Mouse (Mus musculus) forebrain, embryonic 12.5 days (tissue): Measurements from ENCODE around the gene Gpx8. TPM values are rescaled to one million over a fixed set of nuclear protein-coding genes. Genes with fewer than 3 reads are reported as not detected.

Experiments used
- ATAC-seq: fragments of 200-750 bp; cut with Nextera tagmentation; 2 replicates; pipeline ENCODE4 v1.8.0; 2017; ENCODE audit warnings: moderate TSS enrichment; ENCODE audit not compliant: low FRiP score
- H3K27ac ChIP-seq: fragments of 300-500 bp; sonication (generic); 2 replicates; pipeline ENCODE4 v1.5.1; 2016; ENCODE audit warnings: mild to moderate bottlenecking
- H3K27me3 ChIP-seq: fragments of 300-500 bp; sonication (generic); 2 replicates; pipeline ENCODE4 v1.6.1; 2016; ENCODE audit warnings: mild to moderate bottlenecking
- H3K36me3 ChIP-seq: fragments of 300-500 bp; sonication (generic); replicated peaks from 2 replicates; pipeline ENCODE4 v1.6.1; 2016; ENCODE audit warnings: mild to moderate bottlenecking
- H3K4me1 ChIP-seq: fragments of 300-500 bp; sonication (generic); 2 replicates; pipeline ENCODE4 v1.6.1; 2016
- H3K4me2 ChIP-seq: fragments of 300-500 bp; sonication (generic); 2 replicates; pipeline ENCODE4 v1.6.1; 2016; ENCODE audit warnings: mild to moderate bottlenecking, moderate library complexity
- H3K4me3 ChIP-seq: fragments of 300-500 bp; sonication (generic); replicated peaks from 2 replicates; pipeline ENCODE4 v1.5.1; 2016; ENCODE audit warnings: mild to moderate bottlenecking
- H3K9ac ChIP-seq: fragments of 300-500 bp; sonication (generic); 2 replicates; pipeline ENCODE4 v1.6.1; 2016; ENCODE audit warnings: mild to moderate bottlenecking
- H3K9me3 ChIP-seq: fragments of 300-500 bp; sonication (generic); 2 replicates; pipeline ENCODE4 v1.6.1; 2016
- whole genome bisulfite sequencing: fragments of 180-500 bp; shearing (Covaris S2); methylation state at CpG from one replicate; pipeline ENCODE4 v1.1.7; 2016; 5-methylcytosine and 5-hydroxymethylcytosine counted together
- polyA plus RNA-seq: library from polyadenylated mRNA; unstranded; fragments of >200 nt; fragmentation: Nextera tagmentation; extraction: Ambion mirVana; gene quantifications from 2 replicates; pipeline ENCODE4 v1.2.1, GENCODE M21; 2016

Gpx8 gene
- 77.0 and 81.2 TPM in 2 replicates for polyA plus RNA-seq

- peaks cover 12% of the 10 kb centered on the region for H3K4me1 ChIP-seq
- peak within 1 kb of the TSS; percentile 58 for H3K9ac ChIP-seq
- H3K4me3 ChIP-seq = peak within 1 kb of the TSS; percentile 51
- H3K27me3 ChIP-seq = no peaks in the 10 kb centered on the region
- H3K36me3 ChIP-seq = peaks cover 5% of the 10 kb centered on the region; the same call in 1 of the 2 replicates
- ATAC-seq = peak; percentile 90
- H3K9me3 ChIP-seq = no peaks in the 10 kb centered on the region
- peak within 1 kb of the TSS; percentile 53 for H3K4me2 ChIP-seq
- no peak within 1 kb of the TSS for H3K27ac ChIP-seq
- WGBS = 5% methylated on average over 21 of the region's 21 CpGs
Observed at GRCm38 (mm10) chr13:113046211-113046883, at the start of gene Gpx8. Gene Gpx8, minus strand, starts transcription at chr13:113046410.

GRCm38 (mm10) chr13:113094618-113095017 is 48.4 kb upstream of the Gpx8 start:
- Histone ChIP-seq H3K36me3 (no peaks in the 10 kb centered on the region), H3K9me3 (no peaks in the 10 kb centered on the region), H3K27me3 (no peaks in the 10 kb centered on the region), H3K4me1 (no peaks in the 10 kb centered on the region), H3K4me3 (no peak overlapping the region), H3K4me2 (no peak overlapping the region), H3K27ac (no peak overlapping the region), H3K9ac (no peak overlapping the region)
- 62% methylated on average over 1 of the region's 1 CpGs for WGBS
- no peak for ATAC-seq

GRCm38 (mm10) chr13:113090489-113090888 is 44.3 kb upstream of the Gpx8 start:
- H3K9me3 ChIP-seq = no peaks in the 10 kb centered on the region
- no peak overlapping the region for H3K27ac ChIP-seq
- no peaks in the 10 kb centered on the region for H3K27me3 ChIP-seq
- no peak overlapping the region for H3K4me2 ChIP-seq
- H3K4me3 ChIP-seq = no peak overlapping the region
- WGBS = 93% methylated on average over 8 of the region's 8 CpGs
- ATAC-seq = no peak
- H3K4me1 ChIP-seq = no peaks in the 10 kb centered on the region
- H3K9ac ChIP-seq = no peak overlapping the region
- H3K36me3 ChIP-seq = no peaks in the 10 kb centered on the region

- Histone ChIP-seq H3K36me3 (no peaks in the 10 kb centered on the region), H3K4me2 (no peak overlapping the region), H3K9me3 (no peaks in the 10 kb centered on the region), H3K4me1 (no peaks in the 10 kb centered on the region), H3K4me3 (no peak overlapping the region), H3K9ac (no peak overlapping the region), H3K27ac (no peak overlapping the region), H3K27me3 (no peaks in the 10 kb centered on the region)
- WGBS = 87% methylated on average over 13 of the region's 13 CpGs
- ATAC-seq = no peak
Observed at GRCm38 (mm10) chr13:113087226-113088017, 41.2 kb upstream of the Gpx8 start.

- H3K4me1 ChIP-seq = peaks cover 3% of the 10 kb centered on the region; the same call in 1 of the 2 replicates
- no peaks in the 10 kb centered on the region for H3K9me3 ChIP-seq
- H3K36me3 ChIP-seq = no peaks in the 10 kb centered on the region
- no peak overlapping the region for H3K27ac ChIP-seq
- H3K4me2 ChIP-seq = no peak overlapping the region
- H3K27me3 ChIP-seq = no peaks in the 10 kb centered on the region
- ATAC-seq = no peak
- no peak overlapping the region for H3K4me3 ChIP-seq
- no peak overlapping the region for H3K9ac ChIP-seq
- WGBS = 86% methylated on average over 5 of the region's 5 CpGs
Observed at GRCm38 (mm10) chr13:113084732-113085131, 38.5 kb upstream of the Gpx8 start.

- Histone ChIP-seq H3K27me3 (no peaks in the 10 kb centered on the region), H3K4me3 (no peak overlapping the region), H3K36me3 (no peaks in the 10 kb centered on the region), H3K27ac (no peak overlapping the region), H3K9me3 (no peaks in the 10 kb centered on the region), H3K4me2 (no peak overlapping the region), H3K9ac (no peak overlapping the region), H3K4me1 (peaks cover 8% of the 10 kb centered on the region; the same call in 1 of the 2 replicates)
- no peak for ATAC-seq
- 4% methylated on average over 1 of the region's 1 CpGs for WGBS
Observed at GRCm38 (mm10) chr13:113082101-113082500, 35.9 kb upstream of the Gpx8 start.

GRCm38 (mm10) chr13:113079021-113079420 is 32.8 kb upstream of the Gpx8 start:
- Histone ChIP-seq H3K4me3 (no peak overlapping the region), H3K9ac (no peak overlapping the region), H3K27ac (no peak overlapping the region), H3K4me2 (no peak overlapping the region), H3K36me3 (no peaks in the 10 kb centered on the region), H3K9me3 (no peaks in the 10 kb centered on the region), H3K27me3 (no peaks in the 10 kb centered on the region), H3K4me1 (peaks cover 8% of the 10 kb centered on the region; the same call in 1 of the 2 replicates)
- WGBS = 75% methylated on average over 9 of the region's 9 CpGs
- no peak for ATAC-seq

- Histone ChIP-seq H3K27me3 (no peaks in the 10 kb centered on the region), H3K4me1 (no peaks in the 10 kb centered on the region), H3K4me2 (no peak overlapping the region), H3K4me3 (no peak overlapping the region), H3K9ac (no peak overlapping the region), H3K27ac (no peak overlapping the region), H3K9me3 (no peaks in the 10 kb centered on the region), H3K36me3 (no peaks in the 10 kb centered on the region)
- ATAC-seq = no peak
- 93% methylated on average over 9 of the region's 9 CpGs for WGBS
Observed at GRCm38 (mm10) chr13:113064542-113064941, 18.3 kb upstream of the Gpx8 start.

- no peaks in the 10 kb centered on the region for H3K9me3 ChIP-seq
- no peak overlapping the region for H3K4me3 ChIP-seq
- H3K4me1 ChIP-seq = no peaks in the 10 kb centered on the region
- no peaks in the 10 kb centered on the region for H3K27me3 ChIP-seq
- WGBS = 87% methylated on average over 6 of the region's 6 CpGs
- no peak for ATAC-seq
- H3K9ac ChIP-seq = no peak overlapping the region
- H3K27ac ChIP-seq = no peak overlapping the region
- no peak overlapping the region for H3K4me2 ChIP-seq
- H3K36me3 ChIP-seq = no peaks in the 10 kb centered on the region
Observed at GRCm38 (mm10) chr13:113061746-113062145, 15.5 kb upstream of the Gpx8 start.

GRCm38 (mm10) chr13:113055826-113056225 is 9.6 kb upstream of the Gpx8 start:
- no peak for ATAC-seq
- WGBS = 42% methylated on average over 8 of the region's 8 CpGs

GRCm38 (mm10) chr13:113054230-113054629 is 8.0 kb upstream of the Gpx8 start:
- H3K27ac ChIP-seq = no peak overlapping the region
- WGBS = 94% methylated on average over 8 of the region's 8 CpGs
- no peak overlapping the region for H3K4me3 ChIP-seq
- no peaks in the 10 kb centered on the region for H3K27me3 ChIP-seq
- no peaks in the 10 kb centered on the region for H3K9me3 ChIP-seq
- no peaks in the 10 kb centered on the region for H3K36me3 ChIP-seq
- no peaks in the 10 kb centered on the region for H3K4me1 ChIP-seq
- no peak overlapping the region for H3K9ac ChIP-seq
- no peak overlapping the region for H3K4me2 ChIP-seq
- no peak for ATAC-seq

More at GRCm38 (mm10) chr13:113055826-113056225, 9.6 kb upstream of the Gpx8 start:
- Histone ChIP-seq H3K4me3 (no peak overlapping the region), H3K4me2 (no peak overlapping the region), H3K4me1 (no peaks in the 10 kb centered on the region), H3K9me3 (no peaks in the 10 kb centered on the region), H3K27me3 (no peaks in the 10 kb centered on the region), H3K36me3 (no peaks in the 10 kb centered on the region), H3K9ac (no peak overlapping the region), H3K27ac (no peak overlapping the region)

- WGBS = 77% methylated on average over 3 of the region's 3 CpGs
- peaks cover 12% of the 10 kb centered on the region for H3K4me1 ChIP-seq
- no peak overlapping the region for H3K4me3 ChIP-seq
- ATAC-seq = no peak
- H3K4me2 ChIP-seq = no peak overlapping the region
- H3K9ac ChIP-seq = no peak overlapping the region
- H3K9me3 ChIP-seq = no peaks in the 10 kb centered on the region
- H3K27me3 ChIP-seq = no peaks in the 10 kb centered on the region
- no peak overlapping the region for H3K27ac ChIP-seq
- no peaks in the 10 kb centered on the region; the same call in 1 of the 2 replicates for H3K36me3 ChIP-seq
Observed at GRCm38 (mm10) chr13:113047647-113048046, 1.4 kb upstream of the Gpx8 start.
